Mouse (Mus musculus) MEL (cell line): ENCODE data around the gene Trp53i13. TPM values are rescaled to one million over a fixed set of nuclear protein-coding genes. Genes with fewer than 3 reads are reported as not detected.

ENCODE experiments used
- DNase-seq: peaks from one replicate; pipeline ENCODE4 v3.0.0; 2011; ENCODE audit warnings: low read depth, low spot score
- H3K27ac ChIP-seq: 2 replicates; pipeline ENCODE4 v1.5.1; 2012; ENCODE audit warnings: low read depth, mild to moderate bottlenecking, control low read depth, low read length, moderate library complexity; ENCODE audit not compliant: control insufficient read depth
- H3K27me3 ChIP-seq, 2 experiments: fragments of 150-350 bp in 1 of 2; sonication (generic) in 1 of 2; 2 replicates each; pipeline ENCODE4 v1.6.1; 2012; ENCODE audit warnings: low read length in 2 of 2, mild to moderate bottlenecking in 2 of 2, improper control_type of control experiment in 1 of 2, moderate library complexity in 1 of 2; ENCODE audit not compliant: insufficient read depth in 2 of 2, control insufficient read depth in 1 of 2
- H3K36me3 ChIP-seq, 2 experiments: 2 replicates each; pipeline ENCODE4 v1.6.1; 2012 to 2014; ENCODE audit warnings: low read length in 2 of 2, improper control_type of control experiment in 1 of 2, inconsistent platforms in 1 of 2, mild to moderate bottlenecking in 1 of 2; ENCODE audit not compliant: insufficient read depth in 2 of 2, control insufficient read depth in 1 of 2
- H3K4me1 ChIP-seq, 2 experiments: fragments of 150-350 bp in 1 of 2; sonication (generic) in 1 of 2; 2 replicates each; pipeline ENCODE4 v1.6.1; 2012; ENCODE audit warnings: low read length in 2 of 2, improper control_type of control experiment in 1 of 2, mild to moderate bottlenecking in 1 of 2; ENCODE audit not compliant: insufficient read depth in 2 of 2, control insufficient read depth in 1 of 2
- H3K4me3 ChIP-seq, 2 experiments: fragments of 150-350 bp in 1 of 2; sonication (generic) in 1 of 2; 2 replicates each; pipeline ENCODE4 v1.5.1; 2012; ENCODE audit warnings: low read depth in 2 of 2, low read length in 2 of 2, mild to moderate bottlenecking in 2 of 2, moderate library complexity in 2 of 2, control low read depth in 1 of 2, improper control_type of control experiment in 1 of 2; ENCODE audit not compliant: control insufficient read depth in 1 of 2, insufficient read depth in 1 of 2
- H3K79me2 ChIP-seq: 2 replicates; pipeline ENCODE4 v1.6.1; 2012; ENCODE audit warnings: mild to moderate bottlenecking, low read length, moderate library complexity; ENCODE audit not compliant: control insufficient read depth, poor library complexity, insufficient read depth
- H3K9ac ChIP-seq: 2 replicates; pipeline ENCODE4 v1.6.1; 2012; ENCODE audit warnings: low read depth, mild to moderate bottlenecking, control low read depth, low read length, moderate library complexity; ENCODE audit not compliant: control insufficient read depth, poor library complexity, severe bottlenecking
- H3K9me3 ChIP-seq: fragments of 150-350 bp; sonication (generic); replicated peaks from 2 replicates; pipeline ENCODE4 v1.6.1; 2012; ENCODE audit warnings: mild to moderate bottlenecking, low read length, improper control_type of control experiment, moderate library complexity; ENCODE audit not compliant: insufficient read depth
- BHLHE40 ChIP-seq: IDR thresholded peaks from 2 replicates; pipeline ENCODE4 v1.6.1; 2012; ENCODE audit warnings: low read depth, mild to moderate bottlenecking, inconsistent platforms, low read length, improper control_type of control experiment, borderline replicate concordance
- CHD1 ChIP-seq: IDR thresholded peaks from 2 replicates; pipeline ENCODE4 v1.6.1; 2012; ENCODE audit warnings: low read depth, mild to moderate bottlenecking, inconsistent platforms, low read length, improper control_type of control experiment
- CHD2 ChIP-seq: IDR thresholded peaks from 2 replicates; pipeline ENCODE4 v1.6.1; 2011; ENCODE audit warnings: low read length, improper control_type of control experiment
- E2F4 ChIP-seq: IDR thresholded peaks from 2 replicates; pipeline ENCODE4 v1.6.1; 2011; ENCODE audit warnings: low read depth, low read length, improper control_type of control experiment, borderline replicate concordance
- ELF1 ChIP-seq: IDR thresholded peaks from 2 replicates; pipeline ENCODE4 v1.6.1; 2014; ENCODE audit warnings: low read depth, mild to moderate bottlenecking, inconsistent platforms, low read length, improper control_type of control experiment, moderate library complexity
- EP300 ChIP-seq, 2 experiments: IDR thresholded peaks; 2 replicates each; pipeline ENCODE4 v1.6.1; 2011; ENCODE audit warnings: improper control_type of control experiment in 2 of 2, low read length in 2 of 2, low read depth in 1 of 2, mild to moderate bottlenecking in 1 of 2
- ETS1 ChIP-seq: IDR thresholded peaks from 2 replicates; pipeline ENCODE4 v1.6.1; 2012; ENCODE audit warnings: low read depth, mild to moderate bottlenecking, inconsistent platforms, low read length, improper control_type of control experiment, moderate library complexity
- GABPA ChIP-seq: IDR thresholded peaks from 2 replicates; pipeline ENCODE4 v1.6.1; 2012; ENCODE audit warnings: low read depth, mild to moderate bottlenecking, inconsistent platforms, low read length, improper control_type of control experiment, moderate library complexity
- GATA1 ChIP-seq: IDR thresholded peaks from 2 replicates; pipeline ENCODE4 v1.6.1; 2011; ENCODE audit warnings: low read depth, low read length, improper control_type of control experiment
- HCFC1 ChIP-seq: IDR thresholded peaks from 2 replicates; pipeline ENCODE4 v1.6.1; 2012; ENCODE audit warnings: low read depth, mild to moderate bottlenecking, inconsistent platforms, low read length, improper control_type of control experiment, moderate library complexity
- JUND ChIP-seq: IDR thresholded peaks from 2 replicates; pipeline ENCODE4 v1.6.1; 2011; ENCODE audit warnings: low read depth, mild to moderate bottlenecking, improper control_type of control experiment, low read length
- KAT2A ChIP-seq: conservative IDR thresholded peaks from 2 replicates; pipeline ENCODE4 v1.6.1; 2012; ENCODE audit warnings: low read depth, low read length, improper control_type of control experiment, inconsistent platforms
- MAFK ChIP-seq: IDR thresholded peaks from 2 replicates; pipeline ENCODE4 v1.6.1; 2011; ENCODE audit warnings: low read depth, mild to moderate bottlenecking, low read length, improper control_type of control experiment, borderline replicate concordance
- MAX ChIP-seq: IDR thresholded peaks from 2 replicates; pipeline ENCODE4 v1.6.1; 2011; ENCODE audit warnings: low read length, improper control_type of control experiment
- MAZ ChIP-seq: IDR thresholded peaks from 2 replicates; pipeline ENCODE4 v1.6.1; 2012; ENCODE audit warnings: low read depth, mild to moderate bottlenecking, inconsistent platforms, low read length, improper control_type of control experiment
- MEF2A ChIP-seq: IDR thresholded peaks from 2 replicates; pipeline ENCODE4 v1.6.1; 2014; ENCODE audit warnings: low read depth, mild to moderate bottlenecking, inconsistent platforms, low read length, improper control_type of control experiment; ENCODE audit not compliant: poor library complexity, insufficient replicate concordance, severe bottlenecking; ENCODE audit errors: extremely low read depth
- MXI1 ChIP-seq: IDR thresholded peaks from 2 replicates; pipeline ENCODE4 v1.6.1; 2011; ENCODE audit warnings: mild to moderate bottlenecking, low read depth, low read length, improper control_type of control experiment
- MYB ChIP-seq: IDR thresholded peaks from 2 replicates; pipeline ENCODE4 v1.6.1; 2011; ENCODE audit warnings: mild to moderate bottlenecking, low read depth, low read length, improper control_type of control experiment
- NELFE ChIP-seq: IDR thresholded peaks from 2 replicates; pipeline ENCODE4 v1.6.1; 2011; ENCODE audit warnings: low read depth, low read length, improper control_type of control experiment
- NRF1 ChIP-seq: IDR thresholded peaks from 2 replicates; pipeline ENCODE4 v1.6.1; 2014; ENCODE audit warnings: low read depth, mild to moderate bottlenecking, inconsistent platforms, low read length, improper control_type of control experiment, moderate library complexity; ENCODE audit not compliant: poor library complexity, insufficient read depth, severe bottlenecking
- POLR2A ChIP-seq, 2 experiments: IDR thresholded peaks; 2 replicates each; pipeline ENCODE4 v1.6.1; 2011 to 2012; ENCODE audit warnings: low read length in 2 of 2, mild to moderate bottlenecking in 2 of 2, control low read depth in 1 of 2, improper control_type of control experiment in 1 of 2, low read depth in 1 of 2, moderate library complexity in 1 of 2; ENCODE audit not compliant: control insufficient read depth in 1 of 2, insufficient read depth in 1 of 2, poor library complexity in 1 of 2
- POLR2AphosphoS2 ChIP-seq: IDR thresholded peaks from 2 replicates; pipeline ENCODE4 v1.6.1; 2011; ENCODE audit warnings: low read length, improper control_type of control experiment
- POLR2AphosphoS5 ChIP-seq: IDR thresholded peaks from 2 replicates; pipeline ENCODE4 v1.6.1; 2012; ENCODE audit warnings: low read depth, borderline replicate concordance, mild to moderate bottlenecking, inconsistent platforms, low read length, moderate library complexity, mixed read lengths
- RAD21 ChIP-seq: IDR thresholded peaks from 2 replicates; pipeline ENCODE4 v1.6.1; 2011; ENCODE audit warnings: mild to moderate bottlenecking, low read depth, low read length, improper control_type of control experiment
- SIN3A ChIP-seq: IDR thresholded peaks from 2 replicates; pipeline ENCODE4 v1.6.1; 2012; ENCODE audit warnings: low read length, improper control_type of control experiment, inconsistent platforms
- SMC3 ChIP-seq: IDR thresholded peaks from 2 replicates; pipeline ENCODE4 v1.6.1; 2011; ENCODE audit warnings: low read depth, low read length, improper control_type of control experiment
- TAL1 ChIP-seq: IDR thresholded peaks from 2 replicates; pipeline ENCODE4 v1.6.1; 2012; ENCODE audit warnings: mild to moderate bottlenecking, inconsistent platforms, low read length, moderate library complexity, mixed read lengths
- TBP ChIP-seq: IDR thresholded peaks from 2 replicates; pipeline ENCODE4 v1.8.0; 2011; ENCODE audit warnings: low read depth, low read length, improper control_type of control experiment
- TCF12 ChIP-seq: IDR thresholded peaks from 2 replicates; pipeline ENCODE4 v1.6.1; 2014; ENCODE audit warnings: low read depth, mild to moderate bottlenecking, inconsistent platforms, low read length, improper control_type of control experiment, moderate library complexity
- UBTF ChIP-seq: IDR thresholded peaks from 2 replicates; pipeline ENCODE4 v1.6.1; 2012; ENCODE audit warnings: low read depth, mild to moderate bottlenecking, inconsistent platforms, low read length, improper control_type of control experiment, moderate library complexity, borderline replicate concordance; ENCODE audit not compliant: insufficient read depth
- USF1 ChIP-seq: IDR thresholded peaks from 2 replicates; pipeline ENCODE4 v1.6.1; 2014; ENCODE audit warnings: low read depth, mild to moderate bottlenecking, inconsistent platforms, low read length, improper control_type of control experiment, moderate library complexity
- USF2 ChIP-seq, 2 experiments: IDR thresholded peaks; 2 replicates each; pipeline ENCODE4 v1.6.1; 2011 to 2012; ENCODE audit warnings: improper control_type of control experiment in 2 of 2, low read length in 2 of 2, borderline replicate concordance in 1 of 2, inconsistent platforms in 1 of 2, low read depth in 1 of 2, mild to moderate bottlenecking in 1 of 2; ENCODE audit not compliant: insufficient read depth in 1 of 2
- ZC3H11A ChIP-seq: IDR thresholded peaks from 2 replicates; pipeline ENCODE4 v1.6.1; 2012; ENCODE audit warnings: low read depth, mild to moderate bottlenecking, inconsistent platforms, low read length, improper control_type of control experiment
- ZKSCAN1 ChIP-seq: IDR thresholded peaks from 2 replicates; pipeline ENCODE4 v1.6.1; 2012; ENCODE audit warnings: low read depth, mild to moderate bottlenecking, inconsistent platforms, low read length, improper control_type of control experiment, moderate library complexity
- ZMIZ1 ChIP-seq: IDR thresholded peaks from 2 replicates; pipeline ENCODE4 v1.6.1; 2012; ENCODE audit warnings: low read depth, mild to moderate bottlenecking, inconsistent platforms, low read length, improper control_type of control experiment, moderate library complexity
- ZNF384 ChIP-seq: IDR thresholded peaks from 2 replicates; pipeline ENCODE4 v1.6.1; 2012; ENCODE audit warnings: low read depth, mild to moderate bottlenecking, inconsistent platforms, low read length, improper control_type of control experiment
- polyA plus RNA-seq, 2 experiments: library from polyadenylated mRNA; stranded (reverse) in 1 of 2; unstranded in 1 of 2; fragments of >175 nt in 1 of 2; fragments of >200 nt in 1 of 2; gene quantifications; 2 replicates each; pipeline versions ENCODE4 v1.2.1 to v1.2.4; 2012; ENCODE audit warnings: low replicate concordance in 2 of 2, low read depth in 1 of 2; ENCODE audit not compliant: insufficient read length in 2 of 2, insufficient read depth in 1 of 2, missing spikeins in 1 of 2
- total RNA-seq: library from RNA; depleted of rRNA; stranded (reverse); fragments of 300-350 nt; gene quantifications from 2 replicates; pipeline ENCODE4 v1.2.3, GENCODE M21; 2012

Gene Trp53i13
- total and polyA plus RNA-seq, 3 experiments, result 6.0 to 12.3 TPM; not detected in 1

- peaks cover 2 to 18% of the 10 kb centered on the region in 2 experiments; a peak in 3 of 4 replicates for H3K4me1 ChIP-seq
- TF ChIP-seq TBP, result 0 out of 2 replicates have a peak, but pooled peaks have one; percentile 5
- TF ChIP-seq MXI1, result 0 out of 2 replicates have a peak, but pooled peaks have one; percentile 14
- TF ChIP-seq ZKSCAN1, result no peak
- TF ChIP-seq CHD1, result no peak
- no peak for TF ChIP-seq MYB
- TF ChIP-seq RAD21, result no peak
- no peak for TF ChIP-seq POLR2AphosphoS2
- TF ChIP-seq NELFE, result no peak
- no peak for TF ChIP-seq MEF2A
- TF ChIP-seq ZMIZ1, result no peak
- TF ChIP-seq ZNF384, result no peak
- peak; percentile 72; the same call in 1 of the 2 replicates for TF ChIP-seq GATA1
- no peak for TF ChIP-seq NRF1
- TF ChIP-seq KAT2A, result no peak
- no peak for TF ChIP-seq BHLHE40
- TF ChIP-seq MAX, result peak; percentile 44; the same call in 1 of the 2 replicates
- TF ChIP-seq ETS1, result no peak
- no peak for TF ChIP-seq ZC3H11A
- TF ChIP-seq CHD2, result no peak
- no peak for TF ChIP-seq UBTF
- no peak for TF ChIP-seq E2F4
- no peak for TF ChIP-seq USF1
- TF ChIP-seq POLR2A (IDR thresholded peaks at IDR 0.05; ENCODE audit: control insufficient read depth in 1 of 2, insufficient read depth in 1 of 2, low read depth in 1 of 2, low read length in 2 of 2, poor library complexity in 1 of 2), result no peak; a peak in 1 of 4 replicates
- no peak for TF ChIP-seq MAZ
- peak; percentile 57; the same call in 1 of the 2 replicates for TF ChIP-seq SIN3A
- TF ChIP-seq TCF12, result 0 out of 2 replicates have a peak, but pooled peaks have one; percentile 56
- no peak for TF ChIP-seq GABPA
- no peak for TF ChIP-seq USF2 (IDR thresholded peaks at IDR 0.05; ENCODE audit: borderline replicate concordance in 1 of 2, insufficient read depth in 1 of 2, low read depth in 1 of 2, low read length in 2 of 2)
- TF ChIP-seq JUND, result no peak
- TF ChIP-seq SMC3, result 0 out of 2 replicates have a peak, but pooled peaks have one; percentile 20
- TF ChIP-seq MAFK, result no peak
- TF ChIP-seq EP300 (IDR thresholded peaks at IDR 0.05; ENCODE audit: low read depth in 1 of 2, low read length in 2 of 2), result 0 out of 4 replicates have a peak, but pooled peaks of 1 of the 2 experiments have one; percentile 22
- TF ChIP-seq HCFC1, result no peak
- TF ChIP-seq ELF1, result no peak
- TF ChIP-seq POLR2AphosphoS5, result no peak
- TF ChIP-seq TAL1, result peak; percentile 47
These were observed 1.4 kb downstream of the Trp53i13 start for GRCm38 (mm10) chr11:77514281-77514831.

More at GRCm38 (mm10) chr11:77514281-77514831, 1.4 kb downstream of the Trp53i13 start:
- Histone ChIP-seq H3K27ac (peak overlapping the region; percentile 1; the same call in 1 of the 2 replicates), H3K36me3 (peaks cover 0 to 8% of the 10 kb centered on the region in 2 experiments; a peak in 2 of 4 replicates), H3K79me2 (peaks cover 2% of the 10 kb centered on the region; the same call in 1 of the 2 replicates), H3K27me3 (no peaks in the 10 kb centered on the region), H3K4me3 (peak overlapping the region; percentile 85 to 96), H3K9me3 (no peaks in the 10 kb centered on the region), H3K9ac (peak overlapping the region; percentile 84)
- peak; percentile 86 for DNase-seq
